12 mouse cellular contexts compared by ENCODE assay signal in the genomic region with DNA sequence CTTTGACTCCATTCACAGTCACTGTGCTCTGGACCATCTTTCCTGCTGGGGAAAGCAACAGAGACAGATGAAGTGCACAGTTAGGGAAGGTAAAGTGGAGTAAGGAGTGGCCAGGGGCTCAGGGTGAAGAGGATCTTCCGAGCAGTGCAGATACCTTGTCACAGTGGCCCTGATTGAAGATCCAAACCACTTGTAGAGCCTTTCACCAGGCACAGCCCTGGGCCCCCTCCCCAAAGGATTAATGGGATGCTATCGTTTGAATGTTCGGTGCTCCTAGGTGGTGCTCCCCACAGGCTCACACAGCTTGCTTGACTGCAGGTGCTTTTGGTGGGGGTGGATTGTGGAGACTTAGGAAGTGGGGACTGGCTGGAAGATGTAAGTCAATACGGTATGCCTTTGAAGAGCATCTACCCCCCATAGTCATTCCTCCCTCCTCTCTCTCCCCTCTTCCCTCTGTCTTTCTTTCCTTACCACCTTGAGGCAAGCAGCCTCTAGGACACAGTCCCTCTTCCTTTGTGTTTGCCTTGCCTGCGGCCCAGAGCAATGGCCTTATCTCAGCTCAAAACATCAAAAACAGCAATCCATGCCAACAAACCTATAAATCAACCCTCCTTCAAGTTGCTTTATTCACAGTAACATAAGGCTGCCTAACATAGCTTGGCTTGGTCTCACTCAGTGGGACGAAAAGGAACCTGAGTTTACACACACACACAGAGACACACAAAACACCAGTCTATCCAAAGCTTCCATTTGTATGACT. TPM values are rescaled to one million over a fixed set of nuclear protein-coding genes. Genes with fewer than 3 reads are reported as not detected.
DNase-seq lines count a peak whose midpoint lies in the region; ATAC-seq and TF ChIP-seq lines count a peak whose summit lies in the region.
"Had no signal": no experiment of that assay in that cellular context is flagged by ENCODE, and none has a peak within 500 bp of the region (broad histone marks: within the 10 kb centered on the region; RNA-seq: fewer than 3 reads in every experiment).

No protein-coding gene starts in this region.

- TF ChIP-seq POLR2A in spleen, adult 2 months (IDR thresholded peaks at IDR 0.05; ENCODE audit: low read depth, low read length): no peak

- H3K4me1 ChIP-seq in hindbrain, embryonic 14.5 days (replicated peaks; ENCODE audit: control insufficient read depth, insufficient read depth, low read length): peaks cover 28% of the 10 kb centered on the region
- H3K4me1 ChIP-seq in hindbrain, embryonic 16.5 days (ENCODE audit: control insufficient read depth, insufficient read depth, low read depth, low read length): peaks cover 23% of the 10 kb centered on the region
- peaks cover 2% of the 10 kb centered on the region; the same call in 1 of the 2 replicates for H3K4me1 ChIP-seq in spleen, adult 2 months (ENCODE audit: control insufficient read depth, insufficient read depth, insufficient read length)
- peaks cover 5% of the 10 kb centered on the region for H3K4me1 ChIP-seq in stomach, postnatal 0 days (replicated peaks; ENCODE audit: control insufficient read depth, insufficient read depth)

- no peak overlapping the region for H3K4me3 ChIP-seq in hindbrain, embryonic 14.5 days (replicated peaks; ENCODE audit: low read length)
- H3K4me3 ChIP-seq in hindbrain, embryonic 16.5 days (ENCODE audit: low read length): no peak overlapping the region
- H3K4me3 ChIP-seq in spleen, adult 2 months (ENCODE audit: extremely low read depth, insufficient read depth, insufficient read length): peak overlapping the region; percentile 0; the same call in 1 of the 2 replicates
- no peak overlapping the region for H3K4me3 ChIP-seq in stomach, postnatal 0 days (ENCODE audit: low read depth, low read length)

- H3K27ac ChIP-seq in hindbrain, embryonic 14.5 days: no peak overlapping the region
- no peak overlapping the region for H3K27ac ChIP-seq in hindbrain, embryonic 16.5 days (ENCODE audit: low read depth, low read length)
- no peak overlapping the region for H3K27ac ChIP-seq in spleen, adult 2 months (ENCODE audit: insufficient read depth, low read length)
- H3K27ac ChIP-seq in stomach, postnatal 0 days (replicated peaks): no peak overlapping the region; the same call in 1 of the 2 replicates

- H3K9ac ChIP-seq in hindbrain, embryonic 14.5 days: no peak overlapping the region
- no peak overlapping the region for H3K9ac ChIP-seq in hindbrain, embryonic 16.5 days (ENCODE audit: low read depth, low read length)
- no peak overlapping the region for H3K9ac ChIP-seq in stomach, postnatal 0 days (ENCODE audit: low read length)

- no peak for TF ChIP-seq CTCF in spleen, adult 2 months (IDR thresholded peaks at IDR 0.05; ENCODE audit: extremely low read depth, insufficient read depth, insufficient read length, insufficient replicate concordance)
- no peak for TF ChIP-seq CTCF in stomach, postnatal 0 days (IDR thresholded peaks at IDR 0.05; ENCODE audit: low read depth)

- no peaks in the 10 kb centered on the region for H3K27me3 ChIP-seq in hindbrain, embryonic 14.5 days (ENCODE audit: control insufficient read depth, insufficient read depth, low read length)
- no peaks in the 10 kb centered on the region for H3K27me3 ChIP-seq in hindbrain, embryonic 16.5 days (replicated peaks; ENCODE audit: control insufficient read depth, insufficient read depth, low read length)
- H3K27me3 ChIP-seq in spleen, adult 2 months (ENCODE audit: control insufficient read depth, insufficient read depth, low read length): no peaks in the 10 kb centered on the region
- no peaks in the 10 kb centered on the region for H3K27me3 ChIP-seq in stomach, postnatal 0 days (ENCODE audit: control insufficient read depth, insufficient read depth, low read length)
- H3K27me3 ChIP-seq: Patski had no signal

- WGBS in hindbrain, embryonic 14.5 days: 80% methylated on average over 6 of the region's 6 CpGs
- WGBS in hindbrain, embryonic 16.5 days: 76% methylated on average over 6 of the region's 6 CpGs
- 73% methylated on average over 6 of the region's 6 CpGs for whole genome bisulfite sequencing in spleen, adult 2 months
- WGBS in stomach, postnatal 0 days: 57% methylated on average over 6 of the region's 6 CpGs

- no peak for ATAC-seq in hindbrain, embryonic 14.5 days (ENCODE audit: low FRiP score)
- ATAC-seq in hindbrain, embryonic 16.5 days: no peak
- ATAC-seq in stomach, postnatal 0 days (ENCODE audit: low FRiP score, low TSS enrichment): no peak
- ATAC-seq: Patski had no signal

- peak; percentile 29 for DNase-seq in adrenal gland, postnatal 14 days
- no peak for DNase-seq in adrenal gland, postnatal 4 days (ENCODE audit: low spot score in 2 of 2)
- DNase-seq in hindbrain, embryonic 14.5 days (ENCODE audit: low spot score): no peak
- no peak for DNase-seq in spleen, adult 2 months (ENCODE audit: low read depth in 1 of 2, low spot score in 2 of 2)
- no peak for DNase-seq in spleen, postnatal 10 days (ENCODE audit: low spot score in 2 of 2)
- no peak for DNase-seq in stomach, postnatal 0 days (ENCODE audit: low spot score)
- DNase-seq in frontal cortex, postnatal 25 days (ENCODE audit: low spot score in 2 of 2): no peak
- DNase-seq: thymus, adult 18-20 months had no signal

- H3K4me2 ChIP-seq in hindbrain, embryonic 14.5 days (replicated peaks): peak overlapping the region; percentile 52
- no peak overlapping the region; the same call in 1 of the 2 replicates for H3K4me2 ChIP-seq in hindbrain, embryonic 16.5 days (ENCODE audit: low read length)
- peak overlapping the region; percentile 89 for H3K4me2 ChIP-seq in stomach, postnatal 0 days (replicated peaks; ENCODE audit: low read depth)

- H3K36me3 ChIP-seq in hindbrain, embryonic 14.5 days (replicated peaks; ENCODE audit: control insufficient read depth, insufficient read depth): peaks cover 18% of the 10 kb centered on the region
- peaks cover 13% of the 10 kb centered on the region for H3K36me3 ChIP-seq in hindbrain, embryonic 16.5 days (ENCODE audit: control insufficient read depth, insufficient read depth, low read length)
- H3K36me3 ChIP-seq in spleen, adult 2 months (ENCODE audit: control insufficient read depth, insufficient read depth, low read length): no peaks in the 10 kb centered on the region
- peaks cover 23% of the 10 kb centered on the region for H3K36me3 ChIP-seq in stomach, postnatal 0 days (ENCODE audit: control insufficient read depth, insufficient read depth, low read length)

- TF ChIP-seq EP300 in stomach, postnatal 0 days (optimal IDR thresholded peaks at IDR 0.05): no peak

- no peaks in the 10 kb centered on the region for H3K9me3 ChIP-seq in hindbrain, embryonic 14.5 days (ENCODE audit: control insufficient read depth, low read length)
- no peaks in the 10 kb centered on the region for H3K9me3 ChIP-seq in hindbrain, embryonic 16.5 days (ENCODE audit: control insufficient read depth, low read length)
- H3K9me3 ChIP-seq in stomach, postnatal 0 days (ENCODE audit: control insufficient read depth, low read length): no peaks in the 10 kb centered on the region

RNA-seq across cellular contexts. Expression of a gene that starts 2.2 kb away (rescaled TPM):
- total RNA-seq in adrenal gland, postnatal 14 days (2021): 139 and 181 TPM in 2 replicates
- total RNA-seq in adrenal gland, postnatal 4 days (2021): 100 to 1,000 TPM; 194 to 220 TPM
- polyA plus RNA-seq in hindbrain, embryonic 14.5 days (2014; fragmentation: Nextera tagmentation; extraction: Ambion mirVana): 24.0 and 31.3 TPM in 2 replicates
- 28.1 and 30.8 TPM in 2 replicates for polyA plus RNA-seq in hindbrain, embryonic 16.5 days (2015; fragmentation: Nextera tagmentation; extraction: Ambion mirVana)
- 95.2 and 105 TPM in 2 replicates for polyA plus RNA-seq in spleen, adult 2 months (2012; rRNA removed)
- polyA plus RNA-seq in stomach, postnatal 0 days (2015; fragmentation: Nextera tagmentation; extraction: Ambion mirVana): 131 and 134 TPM in 2 replicates

RNA-seq across cellular contexts. Expression of a gene that starts 2.8 kb away (rescaled TPM):
- total RNA-seq in adrenal gland, postnatal 14 days (2021): 293 and 324 TPM in 2 replicates
- total RNA-seq in adrenal gland, postnatal 4 days (2021): 100 to 1,000 TPM; 443 to 458 TPM
- polyA plus RNA-seq in hindbrain, embryonic 14.5 days (2014; fragmentation: Nextera tagmentation; extraction: Ambion mirVana): 115 and 123 TPM in 2 replicates
- polyA plus RNA-seq in hindbrain, embryonic 16.5 days (2015; fragmentation: Nextera tagmentation; extraction: Ambion mirVana): 140 and 143 TPM in 2 replicates
- 199 TPM in 2 replicates for polyA plus RNA-seq in spleen, adult 2 months (2012; rRNA removed)
- polyA plus RNA-seq in stomach, postnatal 0 days (2015; fragmentation: Nextera tagmentation; extraction: Ambion mirVana): 245 and 254 TPM in 2 replicates

RNA-seq across cellular contexts. Expression of a gene that starts 34.2 kb away (rescaled TPM):
- total RNA-seq in adrenal gland, postnatal 14 days (2021): not detected in 2 replicates
- under 1 TPM; 0.14 to 0.76 TPM for total RNA-seq in adrenal gland, postnatal 4 days (2021)
- polyA plus RNA-seq in hindbrain, embryonic 14.5 days (2014; fragmentation: Nextera tagmentation; extraction: Ambion mirVana): not detected in 2 replicates
- not detected in 2 replicates for polyA plus RNA-seq in hindbrain, embryonic 16.5 days (2015; fragmentation: Nextera tagmentation; extraction: Ambion mirVana)
- 0.77 and 1.1 TPM in 2 replicates for polyA plus RNA-seq in spleen, adult 2 months (2012; rRNA removed)
- not detected in 2 replicates for polyA plus RNA-seq in stomach, postnatal 0 days (2015; fragmentation: Nextera tagmentation; extraction: Ambion mirVana)
- total RNA-seq: gastrocnemius, postnatal 4 days; layer of hippocampus, postnatal 25 days had no signal
